Mouse (Mus musculus) right cerebral cortex, postnatal 14 days (tissue): ENCODE results near the gene Cops9.

Experiments
- DNase-seq: peaks from one replicate; pipeline ENCODE4 v3.0.0; 2022

Cops9 gene

DNA sequence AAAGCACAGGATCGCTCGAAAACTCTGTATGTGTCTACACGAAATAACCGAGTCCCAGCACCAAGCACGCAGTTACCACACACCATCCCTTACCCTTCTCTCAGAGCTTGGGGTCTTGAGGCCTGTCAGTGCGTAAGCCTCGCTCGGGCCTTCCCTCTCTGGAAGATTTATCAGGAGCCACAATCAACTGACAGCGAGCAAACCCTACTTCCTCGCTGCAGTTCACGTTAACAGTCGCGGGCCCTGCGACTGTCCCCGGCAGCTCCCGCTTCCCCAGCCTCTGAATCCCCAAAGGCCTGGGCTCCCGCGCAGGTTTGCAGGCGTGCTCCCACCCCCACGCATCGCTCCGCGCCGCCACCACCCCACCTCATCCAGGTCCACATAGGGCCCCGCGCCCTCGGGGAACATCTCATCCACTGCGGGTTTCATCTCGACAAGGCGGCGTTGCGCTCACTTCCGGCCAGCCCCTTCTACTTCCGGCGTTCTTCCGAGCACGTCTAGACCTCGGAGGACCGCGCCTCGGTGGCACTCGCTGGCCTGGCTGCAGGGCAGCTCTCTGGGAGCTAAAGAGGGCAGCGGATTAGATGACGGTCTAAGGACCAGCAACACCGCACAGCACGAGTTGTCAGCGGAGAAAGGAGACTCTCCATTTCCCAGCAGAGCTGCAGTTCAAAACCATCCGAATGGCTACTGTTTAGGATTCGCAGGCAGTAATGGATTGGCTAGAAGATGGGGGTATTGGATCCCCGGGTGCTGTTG lies at the start of gene Cops9:
Cops9 (minus strand) TSS at position 472 of the 759 bp plus-strand sequence.
- DNase-seq, result peak; percentile 87

DNA sequence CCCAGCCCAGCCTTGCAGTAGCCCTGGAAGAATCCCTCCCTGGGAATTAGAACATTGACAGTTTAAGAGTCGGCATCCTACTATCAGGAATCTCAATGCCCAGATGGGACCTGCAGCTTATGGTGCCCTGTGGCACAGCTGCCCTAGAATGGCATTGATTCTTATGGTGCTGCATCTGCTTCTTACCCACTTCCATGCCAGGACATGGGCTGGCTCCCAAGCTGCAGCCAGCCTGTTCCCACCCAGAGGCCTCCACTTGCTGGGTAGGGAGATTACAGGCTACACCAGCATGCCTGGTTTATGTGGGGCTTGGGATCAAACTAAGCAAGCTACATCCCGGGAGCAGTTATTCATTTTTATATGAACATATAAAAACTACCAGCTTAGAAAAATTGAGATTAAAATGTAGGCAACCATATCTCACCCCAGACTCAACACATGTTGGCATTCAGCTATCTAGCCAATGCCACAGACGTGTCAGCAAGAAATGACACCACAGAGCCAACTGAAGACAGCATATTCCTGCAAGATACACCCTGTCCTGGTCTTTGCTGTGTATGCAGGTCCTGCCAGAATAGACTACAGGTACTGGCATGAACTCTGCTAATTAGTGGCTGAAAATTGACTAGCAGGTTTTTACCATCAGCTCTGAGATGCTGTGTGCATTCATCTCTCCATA lies 49.5 kb upstream of the Cops9 start:
- no peak for DNase-seq

DNA sequence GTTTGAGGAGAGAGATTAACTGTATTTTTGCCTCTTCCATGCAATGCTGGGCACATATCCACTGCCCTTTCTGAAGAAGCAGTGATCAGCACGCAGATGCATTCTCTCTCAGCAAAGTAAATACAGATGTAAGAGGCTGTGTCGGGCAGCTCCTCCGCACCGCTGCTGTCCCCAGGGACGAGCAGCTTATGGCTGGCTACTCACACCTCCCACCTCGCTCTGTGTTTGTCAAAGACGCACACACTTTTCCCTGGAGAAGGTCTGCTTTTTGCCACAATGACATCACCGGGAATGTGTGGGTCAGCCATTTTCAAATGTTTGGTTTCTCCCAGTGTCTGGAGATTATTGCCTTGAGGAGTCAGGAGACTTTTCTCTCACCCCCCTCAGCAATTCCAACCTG lies 45.2 kb upstream of the Cops9 start:
- no peak for DNase-seq

DNA sequence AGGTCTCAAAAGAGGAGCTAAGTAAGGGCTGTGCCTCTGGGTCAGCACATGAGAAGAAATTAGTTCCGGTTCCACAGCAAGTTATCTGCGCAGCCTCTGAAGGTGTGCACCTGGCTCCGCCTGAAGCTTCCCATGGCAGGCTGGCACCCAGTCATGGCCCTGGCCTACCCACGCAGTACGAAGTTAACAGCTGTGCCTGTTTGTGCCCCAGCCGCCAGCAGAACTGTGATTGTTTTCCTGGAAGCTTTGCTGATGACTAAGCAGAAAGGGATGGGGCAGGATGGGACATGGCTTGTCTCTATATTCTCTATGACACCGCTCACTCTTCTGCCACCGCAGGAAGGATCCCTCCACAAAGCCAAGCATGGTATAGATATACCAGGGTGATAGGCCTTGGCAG lies 41.4 kb upstream of the Cops9 start:
- peak; percentile 42 for DNase-seq

DNA sequence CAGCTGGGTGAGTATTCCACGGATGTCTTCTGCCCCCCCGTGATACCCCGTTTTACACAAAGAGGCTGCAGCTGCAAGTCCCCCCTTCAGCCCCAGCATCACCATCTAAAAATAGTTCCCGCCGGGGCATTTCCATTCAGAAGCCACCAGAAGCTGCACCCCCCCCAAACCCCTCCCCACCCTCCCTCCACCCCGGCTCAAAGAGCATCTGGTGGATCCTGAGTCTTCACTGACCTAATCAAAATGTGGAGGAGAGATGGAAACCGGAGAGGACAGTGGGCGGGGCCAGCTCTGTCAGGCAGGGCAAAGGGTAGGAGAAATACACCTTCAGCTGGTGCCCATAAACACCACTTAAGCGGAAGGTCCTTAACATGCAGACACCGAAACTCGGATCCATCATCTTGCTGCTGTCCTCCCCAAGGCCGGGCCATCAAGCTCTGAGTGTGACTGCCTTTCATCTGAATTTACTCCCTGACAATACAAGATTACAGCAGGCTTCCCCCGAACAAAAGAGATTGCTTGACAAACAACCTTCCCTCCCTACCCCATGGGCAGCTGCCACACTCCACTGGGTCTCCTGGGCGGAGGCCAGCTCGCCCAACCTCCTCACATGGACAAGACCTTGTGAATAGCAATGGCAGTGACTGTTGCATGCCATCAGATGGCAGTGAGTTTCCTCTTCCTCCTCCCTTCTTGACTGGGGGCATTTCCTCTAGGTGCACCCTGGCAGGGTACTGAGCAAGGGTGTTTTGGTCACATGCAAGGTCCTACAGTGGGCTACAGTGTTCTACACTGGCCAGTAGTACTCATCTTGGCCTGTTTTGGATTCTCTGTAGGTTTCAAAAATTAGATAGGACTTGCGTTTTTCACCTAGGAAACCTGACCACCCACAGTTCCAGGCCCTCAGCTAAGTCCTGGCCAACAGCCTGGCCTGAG lies 39.2 kb upstream of the Cops9 start:
- DNase-seq, result no peak

DNA sequence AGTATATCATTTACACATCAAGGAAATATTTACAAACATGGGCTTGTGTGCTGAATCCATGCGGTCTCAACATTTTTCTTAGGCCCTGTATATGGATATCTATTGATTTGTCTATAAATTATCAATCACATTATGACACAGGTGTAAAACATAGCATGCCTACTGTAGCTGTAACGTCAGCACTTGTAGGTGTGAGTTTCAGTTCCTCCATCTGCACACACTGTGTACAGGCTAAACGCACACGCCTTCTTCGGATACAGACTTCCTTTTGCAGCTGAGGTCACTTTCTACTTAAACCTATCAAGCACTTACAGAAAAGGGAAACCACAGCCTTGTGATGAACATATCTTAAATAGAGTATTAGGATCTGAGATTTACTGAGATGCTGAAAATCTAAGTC lies 37.0 kb upstream of the Cops9 start:
- no peak for DNase-seq

DNA sequence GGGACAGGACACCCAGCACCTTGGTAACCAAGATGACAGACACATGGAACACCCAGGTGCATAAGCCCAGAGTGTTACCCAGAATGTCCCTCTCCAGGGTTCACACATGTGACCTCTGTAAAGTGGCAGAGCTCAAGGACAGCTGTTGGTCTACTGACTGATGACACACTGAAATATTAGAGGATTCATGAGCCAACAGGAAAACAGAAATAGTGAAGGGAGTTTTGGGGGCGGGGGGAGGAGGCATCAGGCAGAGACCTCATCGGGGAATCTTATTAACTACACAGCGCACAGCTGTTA lies 34.8 kb upstream of the Cops9 start:
- no peak for DNase-seq

DNA sequence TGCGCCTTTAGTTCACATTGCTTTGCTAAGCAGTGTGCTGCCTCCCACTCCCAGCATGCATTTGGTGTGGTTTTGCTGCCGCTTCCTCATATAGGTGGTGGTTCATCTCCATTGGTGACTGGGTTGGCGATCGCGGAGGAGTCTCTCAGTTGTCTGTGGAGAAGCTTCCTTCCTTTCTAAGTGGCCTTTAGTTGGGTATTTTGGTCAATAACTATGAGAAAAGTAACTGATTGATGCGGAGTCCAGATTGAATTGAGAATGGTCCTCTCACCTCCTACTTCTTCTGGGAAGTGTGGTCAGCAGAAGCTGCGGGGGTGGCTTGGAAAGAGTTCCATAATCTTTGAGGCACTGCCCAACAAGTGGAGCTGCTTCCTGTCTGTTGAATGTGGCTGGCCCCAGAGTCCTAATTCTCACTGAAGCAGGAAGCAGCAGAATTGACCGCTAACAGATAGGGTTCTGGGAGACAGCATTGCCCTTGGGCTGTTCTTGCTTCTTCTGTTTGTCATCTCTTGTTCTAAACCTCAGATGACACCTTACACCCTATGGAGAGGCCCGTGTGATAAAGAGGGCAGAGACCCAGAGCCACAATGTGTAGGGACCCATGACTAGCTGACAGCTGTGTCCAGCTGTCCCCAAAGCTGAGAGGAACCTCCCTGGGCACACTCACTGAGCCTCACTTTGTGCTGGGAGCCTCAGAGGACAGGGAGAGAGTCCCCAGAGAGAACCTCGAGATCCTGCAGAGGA lies 34.3 kb upstream of the Cops9 start:
- peak; percentile 22 for DNase-seq

DNA sequence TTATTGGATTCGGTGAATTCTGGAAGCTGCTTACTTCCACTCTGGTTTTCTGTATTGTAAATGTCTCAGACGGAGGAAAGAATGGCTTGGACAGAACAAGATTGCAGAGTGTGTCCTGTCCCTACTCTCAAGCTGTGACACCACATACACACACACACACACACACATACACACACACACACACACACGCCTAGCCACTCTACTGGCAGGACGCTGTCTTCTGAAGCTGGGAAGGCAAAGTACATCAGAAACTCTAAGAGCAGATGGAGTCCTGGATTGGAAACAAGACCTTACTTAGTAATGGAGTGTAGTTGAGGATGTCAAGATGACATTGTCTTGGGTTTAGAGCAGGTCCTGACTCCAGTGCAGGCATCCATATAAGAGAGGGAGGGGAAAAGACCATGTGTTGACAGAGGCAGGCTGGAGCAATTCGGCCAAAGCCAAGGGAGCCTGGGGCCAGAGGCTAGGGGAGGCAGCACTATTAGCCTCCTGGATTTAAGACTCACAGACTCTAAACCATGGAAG lies 31.5 kb upstream of the Cops9 start:
- no peak for DNase-seq

DNA sequence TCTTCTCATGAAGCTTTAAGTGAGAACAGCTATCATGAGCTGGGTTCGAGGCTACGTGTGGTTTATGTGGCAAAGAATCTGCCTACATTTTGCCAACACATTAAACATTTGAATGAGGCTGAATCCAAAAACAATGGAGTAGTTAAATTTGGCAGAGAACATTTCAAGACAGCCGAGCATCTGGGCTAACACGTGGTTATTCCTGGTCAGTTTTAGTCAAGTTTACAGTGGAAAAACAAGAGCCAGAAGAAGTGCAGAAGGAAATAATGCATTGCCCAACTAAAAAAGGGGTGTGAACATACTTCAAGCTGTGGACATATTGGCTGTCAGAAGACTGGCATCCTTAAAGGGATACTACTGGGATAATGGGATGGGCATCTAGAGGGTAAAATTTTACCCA lies 29.5 kb upstream of the Cops9 start:
- DNase-seq, result no peak

DNA sequence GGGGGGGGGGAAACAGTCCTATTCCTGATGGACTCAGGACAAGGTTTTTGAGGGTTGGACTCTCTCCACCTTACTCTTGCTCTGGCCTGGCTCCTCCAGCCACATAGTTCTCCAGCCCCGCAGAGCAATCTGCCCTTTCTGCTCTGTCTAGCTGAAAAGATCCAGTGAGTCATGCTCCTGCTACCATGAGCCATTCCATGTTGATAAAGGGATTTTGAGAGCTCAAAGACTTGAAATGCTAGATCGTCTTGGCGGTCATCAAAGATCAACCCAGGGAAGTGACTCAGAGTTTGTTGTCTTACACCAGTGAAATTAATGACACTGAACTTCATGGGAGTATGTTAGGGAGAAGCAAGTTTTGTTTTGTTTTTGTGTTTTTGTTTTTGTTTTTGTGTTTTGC lies 27.6 kb upstream of the Cops9 start:
- no peak for DNase-seq

DNA sequence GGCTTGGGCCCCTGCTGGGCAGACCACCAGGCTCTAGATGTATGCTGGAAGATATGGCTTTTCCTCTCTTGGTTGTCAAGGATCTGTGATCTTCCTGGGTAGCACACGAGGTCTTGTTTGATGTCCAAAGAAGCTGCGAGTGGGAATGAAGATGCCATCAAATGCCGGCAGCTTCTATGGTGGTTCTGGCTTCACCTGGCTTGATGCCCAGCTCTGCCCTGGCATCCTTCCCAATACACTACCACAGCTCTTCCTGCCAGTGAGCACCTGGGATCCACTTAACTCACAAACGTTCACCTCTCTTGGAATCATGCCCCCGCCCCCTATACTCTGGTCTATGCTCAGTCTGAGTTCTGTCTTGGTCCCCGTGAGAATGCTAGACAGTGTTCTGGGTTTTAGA lies 25.3 kb upstream of the Cops9 start:
- DNase-seq, result no peak

DNA sequence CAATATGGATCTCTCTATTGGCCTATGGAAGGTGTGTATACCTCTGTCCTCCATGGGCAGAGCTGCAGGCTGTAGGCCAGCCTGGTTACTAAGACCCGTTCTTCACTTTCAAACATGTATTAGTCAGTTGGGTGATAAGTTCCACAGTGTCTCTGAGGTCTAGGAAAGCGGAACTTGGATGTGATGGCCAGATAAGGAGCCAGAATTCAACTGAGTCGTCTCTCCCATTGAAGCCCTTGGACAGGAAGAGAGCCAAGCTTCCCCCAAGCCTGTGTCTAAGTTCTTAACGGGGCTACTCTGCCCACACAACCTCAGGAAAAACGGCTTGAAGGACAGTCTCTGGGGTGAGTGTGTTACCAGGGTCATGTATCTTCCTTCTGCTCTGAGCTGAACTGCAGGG lies 17.6 kb upstream of the Cops9 start:
- no peak for DNase-seq

DNA sequence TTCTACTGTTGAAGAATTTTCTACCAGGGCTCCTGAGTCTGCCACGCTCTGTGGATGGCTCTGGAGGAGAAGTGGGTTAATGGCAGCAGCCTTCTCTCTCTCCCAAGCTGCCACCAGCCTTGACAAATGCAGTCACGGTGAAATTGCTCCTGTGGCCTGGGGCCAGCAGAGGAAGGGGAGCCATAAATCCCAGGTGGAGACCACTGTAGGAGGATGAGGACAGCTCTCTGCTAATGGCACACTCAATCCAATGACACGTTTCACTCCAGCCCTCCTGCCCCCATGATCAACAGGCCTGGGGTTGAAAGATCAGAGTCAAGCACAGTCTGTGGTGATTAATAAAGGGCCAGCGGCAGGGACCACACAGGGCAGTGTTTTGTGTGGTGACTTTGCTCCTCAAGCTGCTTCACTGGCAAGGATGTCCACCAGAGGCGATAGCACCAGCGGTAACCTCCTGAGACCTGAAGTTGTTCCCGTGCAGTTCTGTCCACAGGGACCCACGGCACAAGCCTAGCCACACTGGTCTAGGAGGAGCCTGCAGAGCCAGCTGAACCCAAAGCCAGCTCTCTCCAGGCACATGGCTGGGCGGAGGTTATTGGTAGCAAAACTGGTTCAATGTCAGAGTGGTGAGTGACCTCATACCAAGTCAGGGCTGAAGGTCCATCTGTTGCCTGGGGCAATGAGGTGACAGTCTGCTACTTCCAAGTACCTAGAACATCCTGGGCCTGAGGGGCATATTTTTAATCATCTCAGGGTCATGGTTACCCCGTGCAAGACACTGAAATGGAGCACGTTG lies 15.4 kb upstream of the Cops9 start:
- DNase-seq, result no peak

DNA sequence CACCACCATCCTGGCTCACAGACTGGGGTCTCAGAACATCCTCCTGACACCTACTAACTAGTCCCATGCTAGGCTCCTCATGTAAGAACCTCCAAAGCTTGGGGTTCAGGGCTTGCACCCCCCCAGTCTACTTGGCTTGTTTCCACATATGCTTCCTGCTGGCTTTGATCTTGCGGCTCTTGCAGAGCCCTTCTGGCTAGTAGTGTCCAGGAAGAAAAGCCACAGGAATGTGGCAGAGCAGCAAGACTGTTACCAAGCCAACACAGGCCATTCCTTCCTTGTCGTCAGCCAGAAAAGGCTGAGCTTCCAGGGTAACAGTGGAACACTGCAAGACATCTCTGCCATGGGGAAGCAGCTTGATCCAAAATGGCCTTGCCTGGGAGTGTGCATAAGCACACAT lies 12.9 kb upstream of the Cops9 start:
- no peak for DNase-seq

DNA sequence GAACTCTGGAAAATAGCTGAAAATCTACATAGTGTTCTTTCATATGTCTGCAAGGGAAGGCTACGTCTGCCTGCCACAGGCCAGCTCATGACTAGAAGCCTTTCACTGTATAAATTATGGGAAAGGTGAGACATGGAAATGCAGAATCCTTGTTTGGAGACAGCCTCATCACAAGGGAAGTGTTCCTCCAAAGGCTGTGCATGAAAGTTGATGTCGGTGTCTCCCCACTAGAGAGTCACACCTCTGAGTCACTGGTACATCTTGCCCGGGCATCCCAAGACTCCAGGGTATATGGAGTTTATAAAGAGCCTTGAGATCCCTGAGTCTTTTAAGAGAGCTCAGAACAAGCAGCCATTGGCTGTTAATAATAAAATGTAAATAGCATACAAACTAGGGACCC lies 11.4 kb upstream of the Cops9 start:
- no peak for DNase-seq

DNA sequence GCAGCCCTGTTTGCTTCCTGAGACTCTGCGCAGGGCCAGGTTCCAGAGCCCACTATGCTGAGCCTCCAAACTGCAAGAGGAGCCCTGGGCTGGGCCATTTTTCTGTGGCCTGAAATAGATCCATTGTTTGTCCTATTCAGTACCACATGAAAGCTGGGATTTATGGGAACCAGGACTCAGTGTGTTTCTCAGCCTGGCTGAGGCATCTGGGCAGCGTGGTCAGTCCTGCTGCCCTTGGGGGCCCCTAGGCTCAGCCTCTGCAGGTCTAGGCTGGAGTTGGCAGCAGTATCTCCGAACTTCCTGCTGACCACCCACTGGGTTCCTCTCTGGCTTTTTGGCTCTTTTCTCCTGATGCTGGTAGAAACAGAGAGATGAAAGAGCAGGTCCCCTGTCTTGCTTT lies 9.7 kb upstream of the Cops9 start:
- DNase-seq, result no peak

DNA sequence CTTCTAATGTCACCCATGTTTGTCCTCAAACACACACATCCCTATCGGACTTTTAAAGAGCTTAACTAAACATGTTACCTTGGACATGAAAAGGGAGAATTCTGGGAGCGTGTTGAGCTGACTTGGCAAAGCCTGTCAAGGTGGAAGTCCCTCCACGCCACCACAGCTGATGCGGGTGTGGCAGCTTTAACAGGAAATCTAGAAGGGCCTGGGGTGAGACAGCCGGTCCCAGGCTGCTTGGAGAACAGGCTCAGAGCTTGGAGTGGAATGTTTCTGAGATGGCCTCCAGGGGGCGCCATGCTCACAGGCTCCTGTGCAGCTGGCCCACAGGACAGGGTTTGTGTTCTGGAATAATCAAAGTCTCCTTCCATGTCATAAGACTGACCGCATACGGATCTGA lies 6.9 kb upstream of the Cops9 start, which contains the start of gene Otos:
Otos (minus strand) TSS at position 169 of the 400 bp plus-strand sequence.
- DNase-seq, result peak; percentile 79

DNA sequence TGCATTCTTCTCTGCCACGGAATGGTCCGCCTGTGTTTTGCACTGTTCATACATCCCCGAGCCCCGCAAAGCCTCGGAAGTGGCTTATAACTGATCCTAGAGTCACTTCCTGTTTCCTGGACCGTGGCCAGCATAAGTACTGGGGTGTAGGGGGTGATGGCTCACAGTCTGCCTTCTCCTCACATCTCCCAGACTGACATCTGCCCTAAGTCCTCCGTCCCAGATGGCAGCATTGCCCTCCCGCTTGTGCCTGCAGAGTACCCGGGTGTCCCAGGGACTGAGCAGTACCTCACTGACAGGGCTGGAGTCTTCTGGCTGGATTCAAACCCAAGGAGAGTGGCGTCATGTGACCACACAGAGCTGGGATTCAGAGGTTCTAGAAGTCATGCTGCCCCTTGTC lies 6.4 kb upstream of the Cops9 start:
- no peak for DNase-seq

DNA sequence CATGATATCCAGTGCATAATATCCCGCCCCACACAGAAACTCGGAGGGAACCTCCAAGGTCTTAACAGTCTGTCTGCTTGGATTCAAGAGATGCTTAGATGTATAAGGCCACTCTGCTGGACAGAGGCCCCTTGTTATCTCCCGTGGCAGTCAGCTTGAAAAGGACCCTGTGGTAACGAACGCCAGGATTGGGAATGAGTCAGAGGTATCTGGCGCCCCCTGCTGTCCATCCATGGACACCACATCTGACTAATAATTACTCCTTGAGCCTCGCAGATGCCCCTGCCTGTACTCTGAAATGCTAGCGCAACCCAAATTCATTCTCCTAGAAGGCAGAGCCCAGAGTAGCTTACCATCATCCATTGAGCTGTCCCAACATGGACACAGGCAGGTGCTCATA lies 6.0 kb upstream of the Cops9 start:
- DNase-seq, result peak; percentile 78

DNA sequence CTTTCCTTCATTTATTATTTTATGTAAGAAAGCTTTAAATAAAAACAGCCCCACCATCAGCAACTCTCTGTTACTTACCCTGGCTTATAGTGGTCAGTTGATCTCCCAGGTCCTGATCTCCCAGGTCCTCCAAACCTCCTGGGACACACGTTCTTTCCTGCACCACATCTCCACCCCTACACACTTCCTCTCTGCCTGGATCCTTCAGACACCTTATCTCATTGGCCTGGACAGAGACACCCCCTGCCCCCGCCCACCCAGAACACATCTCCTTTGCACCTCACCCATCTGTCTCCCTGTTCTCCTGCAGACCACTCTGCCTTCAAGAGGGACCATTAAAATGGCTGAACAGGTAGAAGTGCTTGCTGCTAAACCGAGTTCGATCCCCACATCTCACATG lies 5.2 kb upstream of the Cops9 start:
- no peak for DNase-seq

DNA sequence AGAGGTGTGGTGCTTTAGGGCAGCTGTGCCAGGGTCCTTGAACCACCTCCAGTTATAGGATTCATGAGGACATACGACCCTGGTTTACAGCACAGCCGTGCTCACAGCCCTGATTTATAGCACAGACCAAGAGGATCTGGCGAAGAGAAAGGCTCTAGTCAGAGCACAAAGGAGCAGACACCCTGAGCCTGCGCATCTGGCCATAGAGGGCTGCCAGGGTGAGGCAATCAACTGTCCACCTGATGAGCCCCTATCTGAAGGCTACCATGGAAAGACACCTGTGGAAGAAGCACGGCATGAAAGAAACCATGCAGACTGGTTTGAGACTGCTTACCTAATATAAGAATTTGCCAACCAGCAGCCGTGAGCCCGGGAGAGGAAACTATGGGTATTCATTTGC lies 4.8 kb upstream of the Cops9 start:
- no peak for DNase-seq
